Mouse (Mus musculus): Measurements from ENCODE around the gene Pde1a.

DNA sequence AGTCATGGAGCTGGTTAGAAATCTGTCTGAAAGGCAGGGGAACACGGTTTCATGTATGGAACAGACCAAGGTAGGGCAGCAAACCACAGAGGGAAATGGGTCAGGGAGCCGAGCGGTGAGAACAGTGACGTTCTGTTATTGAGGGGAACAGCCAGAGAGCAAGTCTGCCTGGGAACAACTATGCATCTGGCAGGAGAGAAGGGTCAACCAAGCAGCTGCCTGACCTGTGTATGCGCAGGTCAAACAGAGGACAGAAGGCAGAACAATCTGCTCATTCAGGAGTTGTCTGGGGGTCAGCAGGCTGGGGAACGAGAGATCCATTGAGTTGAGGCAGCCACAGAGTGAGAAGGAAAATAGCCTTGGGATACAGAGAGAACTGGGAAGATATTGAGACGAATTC is 330.6 kb downstream of the Pde1a start:
- TF ChIP-seq CTCF (IDR thresholded peaks at IDR 0.05; ENCODE audit: borderline replicate concordance, insufficient read depth, low read length) (no peak), POLR2A (IDR thresholded peaks at IDR 0.05; ENCODE audit: low read depth, low read length) (no peak)

All from embryonic fibroblast, embryonic 13.5 days (primary cell).